Mouse (Mus musculus): ENCODE results near the gene Cfap99.

The Cfap99 gene

DNA sequence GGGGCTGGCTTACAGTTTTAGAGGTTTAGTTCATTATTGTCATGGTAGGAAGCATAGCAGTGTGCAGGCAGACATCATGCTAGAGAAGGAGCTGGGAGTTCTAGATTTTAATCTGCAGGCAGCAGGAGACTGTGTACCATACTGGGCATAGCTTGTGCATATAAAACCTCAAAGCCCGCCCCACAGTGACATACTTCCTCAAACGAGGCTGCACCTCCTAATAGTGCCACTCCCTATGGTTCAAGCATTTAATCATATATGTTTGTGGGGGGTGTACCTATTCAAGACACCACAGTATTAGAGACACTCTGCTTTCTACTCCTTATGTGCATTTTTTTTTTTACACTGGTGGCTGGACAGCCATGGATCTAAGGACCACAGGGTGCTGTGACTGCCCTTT lies 41.7 kb downstream of the Cfap99 start:
- in situ Hi-C loops (cut with MboI, MseI) = no loop called here

GRCm38 (mm10) chr5:34334081-34334480 lies 45.7 kb downstream of the Cfap99 start:
- in situ Hi-C loops (cut with MboI, MseI) = no loop called here

- in situ Hi-C loops (cut with MboI, MseI) = no loop called here
Observed at GRCm38 (mm10) chr5:34335539-34336096, 47.2 kb downstream of the Cfap99 start.

- in situ Hi-C loops (cut with MboI, MseI) = no loop called here
Observed at GRCm38 (mm10) chr5:34336097-34336774, 47.8 kb downstream of the Cfap99 start, which contains the start of gene Rnf4. Gene Rnf4 (plus strand): TSS chr5:34336289.

DNA sequence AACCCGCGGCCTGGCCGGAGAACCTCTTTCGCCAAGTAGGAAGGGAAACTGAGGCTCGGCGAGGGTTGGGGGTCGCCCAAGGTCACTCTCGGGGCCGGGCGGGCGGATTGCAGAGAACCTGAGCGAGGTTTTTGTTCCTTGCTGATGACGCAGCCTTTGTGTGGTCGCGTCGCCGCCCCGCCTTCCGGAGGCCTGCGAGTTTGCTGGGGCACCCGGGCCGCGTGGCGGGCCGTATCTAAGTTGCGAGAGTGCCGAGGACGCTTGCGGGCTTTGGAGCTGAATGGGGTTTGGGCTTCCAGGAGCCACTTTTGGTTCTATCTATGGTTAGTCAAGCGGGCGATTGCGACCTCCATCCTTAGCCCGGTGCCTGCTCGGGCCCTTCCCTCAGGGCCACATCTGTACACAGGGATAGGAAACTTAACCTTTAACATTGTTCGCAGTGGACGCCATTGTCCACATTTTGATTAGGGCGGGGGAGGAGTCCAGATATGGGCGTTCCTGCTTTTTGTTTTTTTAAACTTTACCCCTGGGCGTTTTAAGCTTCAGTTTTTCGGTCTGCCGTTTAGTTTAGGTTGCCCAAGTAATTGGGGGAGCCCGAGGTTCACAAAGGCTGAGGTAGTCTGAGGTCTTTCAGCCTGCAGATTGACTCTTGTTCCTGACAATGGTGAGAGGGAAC lies 48.5 kb downstream of the Cfap99 start:
- in situ Hi-C loops (cut with MboI, MseI) = no loop called here

- in situ Hi-C loops (cut with MboI, MseI) = no loop called here
Observed at GRCm38 (mm10) chr5:34340246-34340645, 51.8 kb downstream of the Cfap99 start.

- in situ Hi-C loops (cut with MboI, MseI) = loop anchor here in 1 of 2 experiments (5.0 kb wide), 1 partner anchor 295 kb away; no protein-coding TSS in a partner anchor
Observed at GRCm38 (mm10) chr5:34352084-34352631, 63.8 kb downstream of the Cfap99 start.

DNA sequence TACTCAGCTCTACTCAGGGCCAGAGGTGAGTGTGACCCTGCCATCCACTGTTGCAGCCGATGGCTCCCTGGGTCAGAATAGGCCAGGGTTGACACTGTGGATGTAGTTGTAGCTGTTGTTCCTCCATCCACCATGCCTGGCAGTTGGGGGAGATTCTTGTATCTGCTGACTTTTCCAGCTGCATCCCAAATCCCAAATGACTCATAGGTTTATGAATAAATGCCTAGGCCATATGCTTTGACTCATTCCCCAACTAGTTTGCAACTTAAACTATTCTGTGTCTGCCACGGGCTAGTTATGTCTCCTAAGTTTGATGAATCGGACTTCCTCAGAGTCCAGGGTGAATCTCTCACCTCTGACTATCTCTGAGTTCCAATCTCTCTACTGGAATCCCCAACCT lies 71.9 kb downstream of the Cfap99 start:
- in situ Hi-C loops (cut with MboI, MseI) = no loop called here

- in situ Hi-C loops (cut with MboI, MseI) = no loop called here
Observed at GRCm38 (mm10) chr5:34363115-34363514, 74.7 kb downstream of the Cfap99 start.

GRCm38 (mm10) chr5:34368551-34369290 lies 80.3 kb downstream of the Cfap99 start:
- in situ Hi-C loops (cut with MboI, MseI) = no loop called here

GRCm38 (mm10) chr5:34369341-34370021 lies 81.1 kb downstream of the Cfap99 start, which contains the start of gene Fam193a:
Gene Fam193a (plus strand): TSS chr5:34369933.
- in situ Hi-C loops (cut with MboI, MseI) = no loop called here

DNA sequence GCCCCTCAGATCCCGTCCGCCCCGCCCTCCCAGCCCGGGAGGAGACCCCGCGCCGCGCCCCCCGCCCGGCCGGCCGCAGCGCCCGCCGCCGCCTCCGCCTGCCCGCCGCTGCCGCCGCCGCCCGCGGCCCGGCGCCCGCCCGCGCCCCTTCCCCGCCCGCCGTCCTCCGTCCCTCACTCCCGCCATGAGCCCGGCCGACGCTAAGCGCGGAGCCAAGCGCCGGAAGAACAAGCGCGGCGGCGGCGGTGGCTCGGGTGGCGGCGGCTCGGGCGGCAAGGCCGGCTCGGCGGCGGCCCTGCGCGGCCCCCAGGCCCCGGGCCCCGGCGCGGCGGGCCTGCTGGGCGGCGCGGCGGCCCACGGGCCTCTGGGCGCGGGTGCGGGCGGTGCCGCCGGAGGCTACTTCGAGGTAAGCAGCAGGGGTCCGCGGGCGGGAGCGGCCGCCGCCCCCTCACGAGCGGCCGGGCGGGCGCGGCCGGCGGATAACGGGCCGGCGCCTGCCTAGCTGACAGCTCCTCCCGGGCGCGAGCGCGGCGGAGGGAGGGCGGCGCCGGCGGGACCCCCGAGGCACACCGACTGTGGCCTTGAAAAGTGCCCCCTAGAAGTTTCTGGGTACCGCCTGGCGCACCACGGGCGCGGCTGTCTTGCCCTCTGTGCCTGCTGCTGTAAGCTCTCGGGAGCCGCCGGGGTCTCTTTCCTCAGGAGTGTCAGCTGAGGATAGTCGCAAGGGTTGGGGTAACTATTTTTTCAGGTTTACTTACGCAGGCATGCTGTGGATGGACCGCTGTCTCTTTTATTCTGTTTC lies 81.8 kb downstream of the Cfap99 start:
- in situ Hi-C loops (cut with MboI, MseI) = no loop called here

DNA sequence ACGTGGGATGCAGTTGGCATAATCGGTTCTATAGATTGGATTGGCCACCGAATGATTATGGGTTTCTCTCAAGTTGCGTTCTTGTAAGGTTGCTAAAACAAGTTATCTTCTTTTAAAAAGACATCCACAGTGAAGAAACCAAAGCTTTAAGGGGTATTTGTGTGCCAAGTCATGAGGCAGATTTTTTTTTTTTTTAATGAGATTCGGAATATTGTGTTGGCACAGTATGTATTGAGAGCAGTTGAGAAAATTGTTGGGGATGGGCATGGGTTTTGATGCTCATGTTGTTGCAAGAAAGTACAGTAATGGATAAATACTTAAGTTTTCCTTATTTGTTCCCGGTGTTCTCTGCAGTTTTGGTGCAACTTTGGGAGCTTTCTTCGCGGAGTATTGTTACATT lies 82.4 kb downstream of the Cfap99 start:
- in situ Hi-C loops (cut with MboI, MseI) = no loop called here

DNA sequence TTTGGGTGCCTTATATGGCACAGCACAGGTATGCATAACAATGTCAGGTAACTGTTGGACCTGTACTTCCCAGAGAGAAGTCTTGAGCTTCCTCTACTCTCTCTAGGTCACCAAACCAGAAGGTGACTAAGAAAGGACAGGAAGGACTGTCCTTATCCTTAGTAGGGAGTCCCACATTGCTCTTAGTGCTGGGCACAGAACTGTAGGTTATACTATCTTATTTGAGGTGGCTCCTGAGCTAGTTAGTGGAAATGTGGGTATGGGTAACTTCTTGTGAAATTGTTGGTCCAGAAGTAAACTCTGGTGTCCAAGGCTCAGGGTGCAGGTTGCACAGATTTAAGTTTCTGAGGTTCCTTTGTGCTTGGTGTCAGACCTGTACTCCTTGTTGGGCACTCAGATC lies 83.7 kb downstream of the Cfap99 start:
- in situ Hi-C loops (cut with MboI, MseI) = no loop called here

- in situ Hi-C loops (cut with MboI, MseI) = no loop called here
Observed at GRCm38 (mm10) chr5:34372541-34372940, 84.1 kb downstream of the Cfap99 start.
